Mouse (Mus musculus): Measurements from ENCODE around the gene Jchain.

Gene Jchain

DNA sequence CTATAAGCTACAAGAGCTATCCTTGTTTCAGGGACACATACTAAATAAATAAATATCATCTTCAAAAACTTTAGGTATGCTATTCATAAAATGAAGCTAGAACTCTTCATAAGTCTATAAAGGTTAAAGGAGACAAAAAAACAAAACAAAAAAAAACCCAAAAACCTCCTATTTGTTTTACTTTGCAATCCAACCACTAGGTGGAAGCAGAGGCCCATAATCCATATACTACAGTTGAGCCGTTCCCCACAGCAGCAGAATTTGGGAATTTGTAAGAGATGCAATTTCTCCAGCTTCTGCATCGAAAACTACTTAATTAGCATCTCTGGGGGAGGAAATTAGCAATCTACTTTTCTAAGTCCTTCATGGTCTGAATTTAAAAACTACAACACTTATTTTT, 8.5 kb downstream of the Jchain start:
- DNase-seq (ENCODE audit: low spot score), result no peak

DNA sequence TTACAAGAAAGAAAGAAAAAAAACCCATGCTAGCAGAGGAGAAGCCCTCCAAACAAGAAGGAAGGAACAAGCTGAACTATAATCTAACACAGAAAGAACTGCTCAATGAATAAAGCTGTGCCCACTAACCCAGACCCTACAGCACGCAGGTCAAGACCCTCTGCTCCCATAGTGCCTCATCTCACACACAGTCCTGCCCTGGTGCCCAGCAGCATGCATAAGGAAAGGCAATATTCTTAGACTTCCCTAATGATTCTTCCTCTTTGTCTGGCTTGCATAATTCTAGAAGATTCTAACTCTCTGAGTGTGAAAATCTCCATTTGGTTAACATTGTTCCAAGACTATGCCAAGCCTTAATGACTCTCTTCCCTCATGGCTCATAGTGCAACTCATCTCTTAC, 18.7 kb downstream of the Jchain start:
- no peak for DNase-seq (ENCODE audit: low spot score)

DNA sequence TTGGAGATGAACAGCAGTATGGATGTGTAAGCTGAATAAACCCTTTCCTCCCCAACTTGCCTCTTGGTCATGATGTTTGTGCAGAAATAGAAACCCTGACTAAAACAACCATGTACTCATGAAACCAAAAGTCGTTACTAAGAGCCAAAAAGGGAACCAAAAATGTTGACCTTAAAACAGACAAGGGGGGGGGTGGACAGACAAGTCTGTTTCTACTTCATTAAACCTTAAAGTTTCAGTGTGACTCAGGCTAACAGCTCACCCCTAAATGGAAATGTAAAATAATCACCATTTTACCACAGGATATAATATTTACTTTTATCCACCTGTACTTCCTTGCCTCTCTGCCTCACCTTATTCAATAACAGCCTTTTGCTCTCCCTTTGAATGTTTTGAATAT, 19.1 kb downstream of the Jchain start:
- no peak for DNase-seq (ENCODE audit: low spot score)

DNA sequence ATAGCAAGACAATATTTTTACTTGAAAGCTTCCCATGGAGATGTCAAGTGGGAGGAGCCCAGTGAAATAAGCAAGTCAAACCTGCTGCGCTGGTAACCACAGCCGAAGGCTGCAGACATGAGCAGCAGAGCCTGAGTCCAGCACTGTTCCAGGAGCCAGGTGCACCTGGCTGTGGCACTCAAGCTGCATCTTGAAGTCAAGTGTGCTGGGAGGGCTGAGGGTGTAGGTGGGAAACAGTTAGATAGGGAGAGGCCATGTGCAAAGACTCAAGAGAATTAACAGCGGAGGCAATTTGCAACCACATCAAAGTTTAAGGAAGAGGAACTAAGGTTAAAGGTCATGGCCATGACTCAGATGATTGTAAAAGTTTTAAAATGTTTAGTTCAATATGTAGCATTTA, 27.9 kb downstream of the Jchain start:
- DNase-seq (ENCODE audit: low spot score), result no peak

DNA sequence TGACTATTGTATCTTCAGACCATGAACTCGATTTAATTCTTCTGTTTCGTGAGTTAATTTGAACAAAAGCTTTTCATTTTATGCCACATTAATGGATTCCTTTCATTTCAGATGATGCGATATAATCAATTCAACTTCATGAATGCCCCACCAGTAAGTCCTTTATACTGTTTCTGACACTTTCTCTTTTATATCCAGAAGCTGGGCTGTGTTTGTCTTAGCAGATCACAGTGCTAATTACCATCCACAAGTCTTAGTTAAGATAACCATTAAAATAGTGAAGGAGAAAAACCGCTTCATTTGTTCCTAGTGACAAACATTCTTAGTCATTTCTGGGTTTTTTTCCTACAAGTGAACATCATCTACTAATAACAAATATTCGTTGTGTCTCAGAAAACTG, 36.6 kb downstream of the Jchain start:
- DNase-seq (ENCODE audit: low spot score), result no peak

GRCm38 (mm10) chr5:88489004-88489403, 38.7 kb downstream of the Jchain start:
- DNase-seq (ENCODE audit: low spot score), result no peak

GRCm38 (mm10) chr5:88487675-88488074, 40.0 kb downstream of the Jchain start, which contains the start of gene Enam:
Gene Enam (plus strand): TSS chr5:88487975.
- DNase-seq (ENCODE audit: low spot score), result no peak
